Mouse (Mus musculus): ENCODE measurements at regions not wholly inside any gene's neighbourhood (a gene's known extent, or its start where the extent isn't known, plus 50 kb on each side); places are given as distances from the start of the nearest gene placed in this dataset.
A peak's percentile ranks its signal among the peaks of the same experiment; 100 is the strongest.

DNA sequence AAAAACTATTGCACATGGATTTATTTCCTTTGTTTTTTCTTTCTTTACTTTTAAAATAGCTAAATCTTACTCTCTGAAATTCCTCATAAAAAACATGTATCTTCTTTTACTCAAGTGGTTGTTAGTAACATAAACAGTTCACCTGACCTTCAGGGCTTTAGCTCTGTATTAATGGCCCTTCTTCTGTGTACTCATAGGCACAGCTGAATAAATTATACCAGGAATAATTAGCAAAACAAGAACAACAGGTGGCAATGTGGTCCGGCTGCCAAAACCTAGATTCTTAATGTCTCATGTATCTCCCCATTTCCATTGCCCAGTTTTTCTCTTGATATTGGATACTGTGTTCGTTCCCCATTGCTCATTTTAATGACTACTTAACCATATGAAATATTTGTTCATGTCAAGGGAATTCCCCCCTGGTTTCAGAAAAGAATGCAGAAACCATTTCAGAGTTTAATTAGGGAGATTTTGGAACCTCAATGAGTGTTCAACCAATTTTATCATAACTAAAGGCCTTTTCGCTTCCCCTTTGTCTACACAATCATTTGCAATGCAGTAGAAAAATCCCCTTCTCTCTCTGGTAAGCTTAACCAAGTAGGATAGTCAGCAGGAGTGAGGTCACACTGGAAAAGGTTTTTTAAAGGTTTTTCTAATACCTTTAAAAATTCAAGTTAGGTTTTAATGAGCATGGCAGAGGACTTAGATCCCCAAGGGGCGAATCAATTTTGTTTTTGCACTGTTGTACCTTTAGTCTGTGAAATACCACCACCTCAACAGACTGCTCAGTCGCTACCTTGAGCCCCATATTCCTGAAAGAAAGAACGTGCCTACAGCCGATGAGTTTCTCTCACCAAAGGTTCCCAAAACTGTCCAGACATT, 369.3 kb upstream of the Nudt12 start:
- TF ChIP-seq POLR2A (IDR thresholded peaks at IDR 0.05; ENCODE audit: borderline replicate concordance, extremely low read depth, insufficient read depth, insufficient read length), result no peak
- peak; percentile 76 for ATAC-seq (ENCODE audit: low FRiP score, low read depth)
- WGBS, result 35% methylated on average over 7 of the region's 7 CpGs

DNA sequence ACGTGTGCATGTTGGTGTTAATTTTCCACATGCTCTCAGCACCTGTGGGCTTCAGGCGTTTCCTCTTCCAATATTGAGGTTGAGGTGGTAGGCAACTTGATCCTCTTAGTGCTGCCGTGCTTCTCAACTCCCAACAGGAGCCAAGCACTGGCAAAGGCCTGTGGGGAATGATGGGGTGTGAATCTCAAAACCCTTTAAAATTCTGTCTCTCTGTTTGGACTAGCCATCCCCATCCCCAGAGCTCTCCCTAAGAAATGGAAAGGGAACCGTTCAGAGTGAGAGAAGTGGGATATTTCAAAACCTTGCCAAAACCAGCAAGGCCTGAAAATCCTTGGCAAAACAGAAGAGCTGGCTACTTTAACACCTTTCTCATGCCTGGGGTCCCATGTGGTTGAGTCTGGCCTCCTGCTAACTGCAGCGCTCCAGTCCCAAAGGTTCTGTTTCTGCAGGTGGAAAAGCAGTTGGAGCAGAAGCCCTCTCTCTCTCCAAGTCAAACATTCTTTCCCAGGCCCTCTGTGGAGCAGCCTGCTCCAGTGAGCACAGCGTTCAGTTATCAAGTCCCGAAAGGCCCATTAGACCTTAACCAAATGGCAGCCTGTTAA, 360.4 kb upstream of the Nudt12 start:
- peaks cover 12% of the 10 kb centered on the region for H3K4me1 ChIP-seq (ENCODE audit: control insufficient read depth, insufficient read depth, low read length)
- 23% methylated on average over 7 of the region's 7 CpGs for WGBS
- ATAC-seq (ENCODE audit: low FRiP score, low read depth) (peak; percentile 85), DNase-seq (ENCODE audit: low spot score) (peak; percentile 73)
- H3K4me2 ChIP-seq (replicated peaks; ENCODE audit: low read depth, low read length, severe bottlenecking), result no peak overlapping the region
- no peaks in the 10 kb centered on the region for H3K27me3 ChIP-seq (ENCODE audit: control insufficient read depth, insufficient read depth, low read length)
- no peak for TF ChIP-seq POLR2A (IDR thresholded peaks at IDR 0.05; ENCODE audit: borderline replicate concordance, extremely low read depth, insufficient read depth, insufficient read length)
- H3K36me3 ChIP-seq (ENCODE audit: control insufficient read depth, insufficient read depth, low read length), result no peaks in the 10 kb centered on the region
- H3K9me3 ChIP-seq (ENCODE audit: control insufficient read depth, low read length), result no peaks in the 10 kb centered on the region
- H3K27ac ChIP-seq (replicated peaks; ENCODE audit: low read depth, low read length), result 0 out of 2 replicates have a peak overlapping the region, but pooled peaks have one; percentile 43
- no peak overlapping the region for H3K4me3 ChIP-seq (replicated peaks; ENCODE audit: low read length)
- H3K9ac ChIP-seq (ENCODE audit: low read depth, low read length, severe bottlenecking), result no peak overlapping the region

More for the DNA sequence above, 369.3 kb upstream of the Nudt12 start:
- Histone ChIP-seq H3K4me2 (replicated peaks; ENCODE audit: low read depth, low read length, severe bottlenecking) (peak overlapping the region; percentile 19), H3K36me3 (ENCODE audit: control insufficient read depth, insufficient read depth, low read length) (no peaks in the 10 kb centered on the region), H3K27ac (replicated peaks; ENCODE audit: low read depth, low read length) (peak overlapping the region; percentile 39; the same call in 1 of the 2 replicates), H3K4me3 (replicated peaks; ENCODE audit: low read length) (no peak overlapping the region), H3K9me3 (ENCODE audit: control insufficient read depth, low read length) (no peaks in the 10 kb centered on the region), H3K4me1 (ENCODE audit: control insufficient read depth, insufficient read depth, low read length) (peaks cover 13% of the 10 kb centered on the region), H3K9ac (ENCODE audit: low read depth, low read length, severe bottlenecking) (no peak overlapping the region), H3K27me3 (ENCODE audit: control insufficient read depth, insufficient read depth, low read length) (no peaks in the 10 kb centered on the region)
- peak; percentile 74 for DNase-seq (ENCODE audit: low spot score)

GRCm38 (mm10) chr17:59369624-59370541, 356.7 kb upstream of the Nudt12 start:
- Histone ChIP-seq H3K27ac (replicated peaks; ENCODE audit: low read depth, low read length) (no peak overlapping the region), H3K4me2 (replicated peaks; ENCODE audit: low read depth, low read length, severe bottlenecking) (no peak overlapping the region), H3K36me3 (ENCODE audit: control insufficient read depth, insufficient read depth, low read length) (no peaks in the 10 kb centered on the region), H3K9me3 (ENCODE audit: control insufficient read depth, low read length) (no peaks in the 10 kb centered on the region), H3K4me1 (ENCODE audit: control insufficient read depth, insufficient read depth, low read length) (peaks cover 15% of the 10 kb centered on the region), H3K4me3 (replicated peaks; ENCODE audit: low read length) (no peak overlapping the region), H3K9ac (ENCODE audit: low read depth, low read length, severe bottlenecking) (no peak overlapping the region), H3K27me3 (ENCODE audit: control insufficient read depth, insufficient read depth, low read length) (no peaks in the 10 kb centered on the region)
- TF ChIP-seq POLR2A (IDR thresholded peaks at IDR 0.05; ENCODE audit: borderline replicate concordance, extremely low read depth, insufficient read depth, insufficient read length), result no peak
- no peak for DNase-seq (ENCODE audit: low spot score)
- no peak for ATAC-seq (ENCODE audit: low FRiP score, low read depth)
- 78% methylated on average over 7 of the region's 7 CpGs for WGBS

DNA sequence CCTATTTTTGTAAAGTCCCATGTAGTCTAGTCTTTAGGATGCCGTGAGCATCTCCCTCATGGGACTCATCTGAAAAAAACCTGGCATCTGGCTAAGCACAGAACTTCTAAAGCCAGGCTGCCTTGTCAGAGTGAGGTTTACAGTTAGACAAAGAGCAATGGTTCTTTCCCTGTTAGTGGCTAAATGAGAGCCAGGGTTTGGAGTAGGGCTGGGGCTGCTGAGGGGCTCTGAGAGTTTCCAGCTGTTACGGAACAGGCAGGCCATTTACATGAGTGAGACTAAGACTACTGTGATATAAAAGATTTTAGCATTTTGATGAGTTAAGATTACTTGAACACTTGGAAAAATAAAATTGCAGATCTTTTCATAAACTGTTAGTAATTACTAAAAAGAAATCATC, 352.2 kb upstream of the Nudt12 start:
- no peak overlapping the region for H3K9ac ChIP-seq (ENCODE audit: low read depth, low read length, severe bottlenecking)
- 27% methylated on average over 2 of the region's 2 CpGs for WGBS
- ATAC-seq (ENCODE audit: low FRiP score, low read depth) (no peak), DNase-seq (ENCODE audit: low spot score) (peak; percentile 17)
- H3K27ac ChIP-seq (replicated peaks; ENCODE audit: low read depth, low read length), result no peak overlapping the region
- no peaks in the 10 kb centered on the region for H3K36me3 ChIP-seq (ENCODE audit: control insufficient read depth, insufficient read depth, low read length)
- no peak overlapping the region for H3K4me2 ChIP-seq (replicated peaks; ENCODE audit: low read depth, low read length, severe bottlenecking)
- TF ChIP-seq POLR2A (IDR thresholded peaks at IDR 0.05; ENCODE audit: borderline replicate concordance, extremely low read depth, insufficient read depth, insufficient read length), result no peak
- H3K4me3 ChIP-seq (replicated peaks; ENCODE audit: low read length), result no peak overlapping the region
- H3K4me1 ChIP-seq (ENCODE audit: control insufficient read depth, insufficient read depth, low read length), result 0 out of 2 replicates have a peak, but pooled peaks cover 3% of the 10 kb centered on the region
- H3K27me3 ChIP-seq (ENCODE audit: control insufficient read depth, insufficient read depth, low read length), result no peaks in the 10 kb centered on the region
- no peaks in the 10 kb centered on the region for H3K9me3 ChIP-seq (ENCODE audit: control insufficient read depth, low read length)

DNA sequence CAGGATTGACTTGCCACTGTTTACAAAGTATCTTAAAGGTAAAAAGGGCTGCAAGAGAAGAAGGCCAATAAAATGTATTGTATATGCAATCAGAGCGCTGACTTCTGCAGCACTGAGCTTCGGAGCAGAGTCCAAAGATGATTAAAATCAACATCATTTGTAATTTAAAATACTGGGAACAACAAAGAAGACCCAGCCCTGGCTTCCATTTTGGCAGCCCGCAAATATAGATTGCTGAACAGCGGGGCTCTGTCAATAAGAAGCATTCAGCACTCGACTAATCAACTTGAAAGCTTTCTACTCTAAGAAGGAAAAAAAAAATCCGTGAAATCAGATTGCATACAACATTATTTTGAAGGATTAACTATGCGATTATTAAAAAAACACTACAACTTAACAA, 348.9 kb upstream of the Nudt12 start:
- no peak for TF ChIP-seq POLR2A (IDR thresholded peaks at IDR 0.05; ENCODE audit: borderline replicate concordance, extremely low read depth, insufficient read depth, insufficient read length)
- Histone ChIP-seq H3K36me3 (ENCODE audit: control insufficient read depth, insufficient read depth, low read length) (no peaks in the 10 kb centered on the region), H3K9me3 (ENCODE audit: control insufficient read depth, low read length) (no peaks in the 10 kb centered on the region), H3K4me2 (replicated peaks; ENCODE audit: low read depth, low read length, severe bottlenecking) (no peak overlapping the region), H3K4me1 (ENCODE audit: control insufficient read depth, insufficient read depth, low read length) (0 out of 2 replicates have a peak, but pooled peaks cover 3% of the 10 kb centered on the region), H3K9ac (ENCODE audit: low read depth, low read length, severe bottlenecking) (no peak overlapping the region), H3K27ac (replicated peaks; ENCODE audit: low read depth, low read length) (no peak overlapping the region), H3K4me3 (replicated peaks; ENCODE audit: low read length) (no peak overlapping the region), H3K27me3 (ENCODE audit: control insufficient read depth, insufficient read depth, low read length) (no peaks in the 10 kb centered on the region)
- ATAC-seq (ENCODE audit: low FRiP score, low read depth), result no peak
- no peak for DNase-seq (ENCODE audit: low spot score)
- 58% methylated on average over 7 of the region's 7 CpGs for WGBS
